Comparison of ENCODE assay signal across 8 mouse cellular contexts in genomic region chr12:73982533-73982932, GRCm38 (mm10). TPM values are rescaled to one million over a fixed set of nuclear protein-coding genes. Genes with fewer than 3 reads are reported as not detected.
DNase-seq lines count a peak whose midpoint lies in the region; ATAC-seq lines count a peak whose summit lies in the region.
"Had no signal": no experiment of that assay in that cellular context is flagged by ENCODE, and none has a peak within 500 bp of the region (broad histone marks: within the 10 kb centered on the region; RNA-seq: fewer than 3 reads in every experiment).

No protein-coding gene starts in this region.

- DNase-seq in testis, postnatal 10 days (ENCODE audit: low spot score): peak; percentile 53
- DNase-seq in testis, postnatal 14 days (ENCODE audit: low spot score): no peak
- DNase-seq in cerebellum, postnatal 4 days (ENCODE audit: low spot score in 2 of 2): peak; percentile 67 to 90
- peak; percentile 86 to 88 for DNase-seq in heart, postnatal 10 days
- peak; percentile 79 to 82 for DNase-seq in layer of hippocampus, postnatal 10 days (ENCODE audit: low spot score in 2 of 2)
- DNase-seq in ovary, adult 18-20 months (ENCODE audit: low spot score): peak; percentile 9

- intact Hi-C loops in heart, postnatal 10 days (cut with DNase I): loop anchor here (10.0 kb wide), 1 partner anchor 278 kb away; no protein-coding TSS in a partner anchor

- ATAC-seq in erythroblast, adult 5-6 weeks (replicated peaks; ENCODE audit: low FRiP score, poor library complexity, severe bottlenecking): no peak

RNA-seq across cellular contexts. Expression of gene Syt16, which starts 14.9 kb away (rescaled TPM):
- not detected for total RNA-seq in heart, postnatal 10 days (2021)
- total RNA-seq in layer of hippocampus, postnatal 10 days (2021): 10 to 100 TPM; 74.6 to 78.0 TPM
- total RNA-seq in erythroblast, adult 5-6 weeks (2015; ENCODE audit: low replicate concordance): not detected in 2 replicates
- not detected in 2 replicates for total RNA-seq in erythroblast, adult 5-6 weeks (2017; ENCODE audit: low replicate concordance)
- total RNA-seq: neutrophil, adult 5-6 weeks had no signal

RNA-seq across cellular contexts. Expression of gene Snapc1, which starts 18.3 kb away (rescaled TPM):
- 10 to 100 TPM in 1 of 2 experiments, 1 to 10 TPM in 1; 6.6 to 12.1 TPM for total RNA-seq in heart, postnatal 10 days (2021)
- total RNA-seq in layer of hippocampus, postnatal 10 days (2021): 10 to 100 TPM; 27.4 to 34.5 TPM
- total RNA-seq in erythroblast, adult 5-6 weeks (2015; ENCODE audit: low replicate concordance): 1.5 and 2.5 TPM in 2 replicates
- total RNA-seq in erythroblast, adult 5-6 weeks (2017; ENCODE audit: low replicate concordance): 1.2 and 4.9 TPM in 2 replicates

RNA-seq across cellular contexts. Expression of gene Gm49321, which starts 45.1 kb away (rescaled TPM):
- 1 to 10 TPM; 5.6 to 8.4 TPM for total RNA-seq in heart, postnatal 10 days (2021)
- total RNA-seq in layer of hippocampus, postnatal 10 days (2021): 10 to 100 TPM in 1 of 2 experiments, 1 to 10 TPM in 1; 4.9 to 12.5 TPM
- not detected in 2 replicates for total RNA-seq in erythroblast, adult 5-6 weeks (2015; ENCODE audit: low replicate concordance)
- not detected in 2 replicates for total RNA-seq in erythroblast, adult 5-6 weeks (2017; ENCODE audit: low replicate concordance)
- total RNA-seq: neutrophil, adult 5-6 weeks had no signal

Comparison
In these comparisons a context has a peak if more than half of its experiments do, and no peak if none do; other contexts are left out.
1. RNA of gene Syt16, which starts 14.9 kb away (total RNA-seq): 74.6 to 78.0 TPM in layer of hippocampus, postnatal 10 days; not detected in heart, postnatal 10 days and not detected in erythroblast, adult 5-6 weeks; every median in the first group is over 10 times any median in the second.